Mouse (Mus musculus) cerebellum, adult 11-12 months (tissue): ENCODE data around the gene Papss2.

Experiments
- DNase-seq: peaks from one replicate; pipeline ENCODE4 v3.0.0; 2022

Papss2 gene

GRCm38 (mm10) chr19:32713471-32713870 lies 117.9 kb downstream of the Papss2 start:
- DNase-seq = no peak

GRCm38 (mm10) chr19:32715201-32715600 lies 119.6 kb downstream of the Papss2 start:
- peak; percentile 83 for DNase-seq

- no peak for DNase-seq
Measured at GRCm38 (mm10) chr19:32715681-32716080, 120.1 kb downstream of the Papss2 start.
